Mouse (Mus musculus) layer of hippocampus, adult 2 months (tissue): ENCODE results near the gene Slx1b. TPM values are rescaled to one million over a fixed set of nuclear protein-coding genes. Genes with fewer than 3 reads are reported as not detected.

Source experiments
- DNase-seq, 2 experiments: peaks; one replicate each; pipeline ENCODE4 v3.0.0; 2022; ENCODE audit warnings: low spot score in 2 of 2
- H3K27ac ChIP-seq: fragments of 200-600 bp; 2 replicates; pipeline ENCODE4 v1.8.1; 2022
- H3K4me3 ChIP-seq: fragments of 200-600 bp; 2 replicates; pipeline ENCODE4 v1.8.1; 2022; ENCODE audit warnings: mild to moderate bottlenecking
- CTCF ChIP-seq: fragments of 200-600 bp; conservative IDR thresholded peaks from 2 replicates; pipeline ENCODE4 v1.8.1; 2022; ENCODE audit warnings: antibody characterized with exemption, mild to moderate bottlenecking, moderate library complexity
- total RNA-seq, 2 experiments: library from RNA; stranded (reverse); gene quantifications; 2 replicates each; pipeline ENCODE4 v1.2.3; 2021

Slx1b gene
- total RNA-seq, 2 experiments from 2014 or later: 18.9 to 22.3 TPM

- Histone ChIP-seq H3K27ac (no peak overlapping the region), H3K4me3 (no peak overlapping the region)
- no peak for DNase-seq
- TF ChIP-seq CTCF: no peak
These were observed 20.1 kb upstream of the Slx1b start for GRCm38 (mm10) chr7:126715679-126716078.

- no peak for DNase-seq
- TF ChIP-seq CTCF: no peak
- H3K4me3 ChIP-seq: no peak overlapping the region
- H3K27ac ChIP-seq: no peak overlapping the region
These were observed 16.3 kb upstream of the Slx1b start for GRCm38 (mm10) chr7:126711910-126712309.

- Histone ChIP-seq H3K27ac (peak overlapping the region; percentile 53; the same call in 1 of the 2 replicates), H3K4me3 (no peak overlapping the region)
- no peak for TF ChIP-seq CTCF
- DNase-seq: no peak
These were observed 14.7 kb upstream of the Slx1b start for GRCm38 (mm10) chr7:126710266-126710665.

GRCm38 (mm10) chr7:126708175-126708952 lies 12.8 kb upstream of the Slx1b start:
- H3K4me3 ChIP-seq: no peak overlapping the region
- DNase-seq: no peak
- no peak for TF ChIP-seq CTCF
- H3K27ac ChIP-seq: no peak overlapping the region

GRCm38 (mm10) chr7:126707442-126708174 lies 12.0 kb upstream of the Slx1b start, which contains the start of gene Coro1a:
Gene Coro1a (minus strand): TSS chr7:126707787.
- H3K4me3 ChIP-seq: no peak within 1 kb of the TSS
- no peak within 1 kb of the TSS for H3K27ac ChIP-seq
- TF ChIP-seq CTCF: no peak
- no peak for DNase-seq

- TF ChIP-seq CTCF: peak; percentile 41
- Histone ChIP-seq H3K27ac (peak overlapping the region; percentile 97), H3K4me3 (peak overlapping the region; percentile 76)
- peak; percentile 92 to 94 for DNase-seq
These were observed 8.8 kb upstream of the Slx1b start for GRCm38 (mm10) chr7:126704121-126704980.

- peak overlapping the region; percentile 97 for H3K27ac ChIP-seq
- DNase-seq: peak in 1 of 2 experiments; percentile 36
- no peak for TF ChIP-seq CTCF
- peak overlapping the region; percentile 76 for H3K4me3 ChIP-seq
These were observed 8.1 kb upstream of the Slx1b start for GRCm38 (mm10) chr7:126703757-126704077.

- Histone ChIP-seq H3K27ac (peak overlapping the region; percentile 97), H3K4me3 (peak overlapping the region; percentile 76)
- DNase-seq: no peak
- no peak for TF ChIP-seq CTCF
These were observed 7.5 kb upstream of the Slx1b start for GRCm38 (mm10) chr7:126702861-126703756.

GRCm38 (mm10) chr7:126702358-126702757 lies 6.8 kb upstream of the Slx1b start:
- H3K4me3 ChIP-seq: peak overlapping the region; percentile 76

GRCm38 (mm10) chr7:126701559-126702357 lies 6.2 kb upstream of the Slx1b start:
- Histone ChIP-seq H3K27ac (peak overlapping the region; percentile 97), H3K4me3 (peak overlapping the region; percentile 76)
- DNase-seq: no peak
- TF ChIP-seq CTCF: no peak

More at GRCm38 (mm10) chr7:126702358-126702757, 6.8 kb upstream of the Slx1b start:
- no peak for TF ChIP-seq CTCF
- H3K27ac ChIP-seq: peak overlapping the region; percentile 97
- DNase-seq: no peak

GRCm38 (mm10) chr7:126701070-126701469 lies 5.5 kb upstream of the Slx1b start:
- Histone ChIP-seq H3K27ac (peak overlapping the region; percentile 97), H3K4me3 (peak overlapping the region; percentile 76)
- DNase-seq: peak; percentile 90 to 96
- TF ChIP-seq CTCF: peak; percentile 95
